Mouse (Mus musculus) urinary bladder, postnatal 10 days (tissue): ENCODE data around the gene Napsa.

Experiments
- DNase-seq: peaks from one replicate; pipeline ENCODE4 v3.0.0; 2022; ENCODE audit warnings: low spot score

Napsa gene

DNA sequence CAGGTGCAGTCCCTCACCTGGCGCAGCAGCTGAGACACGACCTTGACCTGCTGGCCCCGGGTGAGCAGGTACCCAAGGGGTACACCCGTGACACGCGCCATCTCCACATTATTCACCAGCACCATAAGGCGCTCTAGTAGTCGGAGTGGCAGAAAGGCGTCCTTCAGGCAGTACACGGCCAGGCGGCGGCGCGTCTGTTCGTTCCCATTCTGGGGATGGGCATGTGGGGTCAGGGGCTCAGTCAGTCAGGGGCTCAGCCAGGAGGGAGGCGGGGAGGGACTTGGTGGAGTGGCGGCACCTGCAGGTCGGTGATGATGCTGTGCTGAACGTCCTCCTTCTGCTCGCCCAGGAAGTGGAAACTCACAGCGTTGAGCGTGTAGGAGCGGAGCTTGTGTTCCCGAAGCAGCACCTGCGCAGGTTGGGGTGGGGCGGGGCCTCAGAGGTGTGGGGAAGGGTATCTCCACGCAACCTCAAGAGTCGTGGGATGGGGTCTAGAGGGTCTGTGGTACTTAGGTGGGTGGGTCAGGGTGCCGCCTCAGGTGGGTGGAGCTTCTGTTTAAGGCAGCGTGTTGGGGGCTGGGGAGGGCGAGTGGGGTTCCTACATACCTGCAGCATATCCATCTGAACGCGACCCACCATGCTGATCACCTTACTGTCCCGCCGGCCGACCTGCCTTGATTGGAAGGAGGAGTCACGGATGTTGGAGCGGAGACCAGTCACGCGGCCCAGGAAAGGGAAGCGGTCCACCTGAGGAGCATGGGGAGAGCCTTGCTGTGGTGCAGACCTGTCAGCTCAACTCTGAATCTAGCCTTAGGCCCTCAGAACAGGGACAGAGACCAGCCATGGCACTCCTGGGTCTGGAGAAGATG lies 33.2 kb upstream of the Napsa start:
- DNase-seq, result no peak

GRCm38 (mm10) chr7:44542555-44542954 lies 29.6 kb upstream of the Napsa start:
- DNase-seq, result no peak

- no peak for DNase-seq
These were observed 29.1 kb upstream of the Napsa start for GRCm38 (mm10) chr7:44543071-44543470.

DNA sequence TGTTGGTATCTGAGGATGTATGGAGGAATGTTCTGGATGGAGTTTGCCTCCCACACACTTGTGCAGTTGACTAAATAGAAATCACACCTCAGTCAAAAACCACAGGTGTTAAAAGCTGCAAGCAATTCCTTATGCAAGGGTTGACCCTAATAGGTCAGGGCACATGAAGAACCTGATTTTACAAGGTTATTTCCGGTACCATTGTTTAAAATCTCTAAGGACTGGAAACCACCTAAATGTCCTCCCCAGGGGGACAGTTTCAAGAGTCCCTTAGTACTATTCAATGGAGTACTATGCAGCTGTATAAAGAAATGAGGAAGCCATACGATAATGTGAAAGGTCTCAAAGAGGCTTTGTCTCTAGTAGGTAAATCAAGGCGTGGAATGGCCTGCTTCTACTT lies 25.9 kb upstream of the Napsa start:
- no peak for DNase-seq

DNA sequence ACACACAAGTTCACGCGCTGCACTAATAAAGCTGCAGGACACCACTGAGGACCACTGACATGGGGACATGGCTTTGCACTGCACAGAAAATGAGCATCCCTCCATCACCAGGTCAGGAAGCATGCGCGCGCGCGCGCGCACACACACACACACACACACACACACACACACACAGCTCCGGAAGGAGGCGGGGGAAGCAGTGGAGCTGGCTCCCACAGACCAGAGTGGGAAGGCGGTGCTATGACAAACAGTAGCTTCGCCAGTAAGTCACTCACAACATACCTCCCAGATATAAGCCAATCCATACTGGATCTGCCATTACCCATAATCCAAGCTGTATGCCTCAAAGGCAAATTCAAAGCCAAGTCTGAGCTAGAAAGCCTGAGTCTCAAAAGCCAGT lies 25.1 kb upstream of the Napsa start:
- DNase-seq, result no peak

- DNase-seq, result no peak
These were observed 24.5 kb upstream of the Napsa start for GRCm38 (mm10) chr7:44547725-44548124.

DNA sequence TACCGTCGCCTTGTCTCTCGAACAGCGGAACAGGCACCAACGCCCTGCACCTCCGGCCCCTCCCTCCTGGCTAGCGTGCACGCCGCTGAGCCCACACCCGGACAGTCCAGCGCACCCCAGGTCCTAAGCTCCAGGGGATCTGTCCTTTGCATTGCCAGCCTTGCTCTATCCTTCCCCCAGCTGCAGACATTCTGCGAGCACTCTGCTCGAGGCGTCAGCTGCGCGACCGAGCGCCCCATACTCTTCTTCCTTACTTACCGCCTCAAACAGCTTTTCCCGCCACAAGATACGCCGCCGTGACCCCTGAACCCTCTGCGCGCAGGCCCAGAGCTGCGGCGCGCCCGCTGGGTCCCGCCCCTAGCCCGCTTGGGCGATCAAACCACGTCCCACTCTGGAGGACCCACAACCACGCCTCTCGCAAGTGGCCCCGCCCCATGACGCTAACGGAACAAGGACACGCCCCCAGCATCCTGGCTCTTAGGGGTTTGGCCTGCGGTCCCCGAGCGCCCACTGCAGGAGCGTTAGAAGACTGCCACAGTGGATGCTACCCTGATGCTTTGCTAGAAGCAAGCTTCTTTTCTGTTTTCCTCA lies 23.6 kb upstream of the Napsa start, which contains the start of gene Pold1:
Pold1 (minus strand) TSS at position 353 of the 591 bp plus-strand sequence.
- peak; percentile 98 for DNase-seq

GRCm38 (mm10) chr7:44549621-44550408 lies 22.4 kb upstream of the Napsa start:
- no peak for DNase-seq

DNA sequence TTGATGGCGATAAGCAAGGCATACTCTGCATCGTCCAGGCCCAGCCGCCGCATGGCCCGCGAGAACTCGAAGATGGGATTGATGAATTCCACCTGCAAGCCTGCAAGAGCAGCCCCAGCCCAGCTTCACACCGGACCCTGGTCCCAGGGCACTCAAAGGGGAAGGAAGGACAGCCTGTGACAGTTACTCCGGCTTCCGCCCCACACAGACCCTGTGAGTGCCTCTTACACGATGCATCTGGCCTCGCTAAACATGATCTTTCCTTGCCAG lies 21.8 kb upstream of the Napsa start:
- DNase-seq, result no peak

DNA sequence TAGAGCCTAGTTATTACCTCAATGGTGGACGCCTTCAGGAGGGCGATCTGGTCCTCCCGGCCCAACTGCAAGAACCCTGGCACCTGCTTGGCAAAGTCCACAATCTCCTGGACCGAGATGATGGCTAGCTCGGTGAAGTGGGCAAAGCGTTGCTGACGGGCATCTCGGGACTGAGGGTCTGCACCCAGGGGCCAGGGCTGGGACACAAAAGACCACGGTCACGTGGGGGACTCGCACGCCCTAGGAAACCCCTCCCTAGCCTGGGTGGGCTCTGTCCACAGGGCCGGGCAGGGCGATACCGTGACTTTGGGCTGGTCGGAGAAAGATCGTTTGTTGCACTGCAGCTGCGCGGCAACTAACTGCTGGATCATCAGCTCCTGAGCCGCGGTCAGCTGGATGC lies 20.9 kb upstream of the Napsa start:
- DNase-seq, result no peak

- DNase-seq, result no peak
These were observed 20.4 kb upstream of the Napsa start for GRCm38 (mm10) chr7:44551731-44552130.

GRCm38 (mm10) chr7:44552141-44552908 lies 19.9 kb upstream of the Napsa start:
- no peak for DNase-seq

DNA sequence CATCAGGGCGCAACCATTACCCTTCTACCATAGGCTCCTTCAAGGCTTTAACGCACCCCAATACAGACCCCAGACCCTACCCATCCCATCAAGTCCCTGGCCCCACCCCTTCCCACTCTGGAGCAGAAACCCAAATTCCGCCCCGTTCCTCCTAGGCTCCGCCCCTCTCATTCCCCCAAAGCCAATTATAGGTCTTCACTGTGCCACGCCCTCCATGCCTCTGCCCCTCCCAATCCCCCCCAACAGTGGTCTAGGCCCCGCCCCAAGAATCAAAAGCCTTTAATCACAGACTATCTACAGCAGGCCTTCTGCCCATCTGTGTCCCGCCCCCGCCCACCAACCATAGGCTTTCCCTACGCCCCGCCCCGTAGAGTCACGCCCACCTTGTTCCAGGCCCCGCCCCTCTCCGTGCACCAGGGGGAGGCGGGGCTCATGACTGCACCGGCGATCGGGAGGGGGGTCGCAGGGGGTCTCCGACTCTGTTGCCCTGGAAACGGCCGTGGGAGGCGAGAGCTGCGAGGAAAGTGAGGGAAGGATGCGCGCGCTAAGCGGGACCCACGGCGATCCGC lies 18.9 kb upstream of the Napsa start:
- peak; percentile 53 for DNase-seq

DNA sequence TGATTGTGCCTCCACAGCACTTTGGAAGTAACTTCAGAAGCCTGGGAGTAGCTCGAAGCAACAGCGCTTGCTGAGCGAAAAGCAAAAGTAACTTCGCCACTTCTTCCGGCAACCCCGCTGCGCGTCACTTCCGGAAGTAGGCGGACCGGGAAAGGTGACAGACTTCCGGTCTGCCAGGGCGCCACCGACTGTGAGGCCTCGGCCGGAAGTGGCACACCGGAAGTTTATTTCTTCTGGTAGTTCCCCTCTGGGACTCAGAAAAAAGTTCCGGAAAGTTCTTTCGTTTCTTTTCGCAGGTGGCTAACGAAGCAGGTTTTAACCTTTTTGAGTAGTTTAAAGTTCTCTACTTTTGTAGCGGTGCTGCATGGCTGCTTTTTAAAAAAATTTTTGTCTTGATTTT lies 18.4 kb upstream of the Napsa start, which contains the start of gene Nr1h2:
Nr1h2 (minus strand) TSS at position 126 of the 400 bp plus-strand sequence.
- peak; percentile 91 for DNase-seq

DNA sequence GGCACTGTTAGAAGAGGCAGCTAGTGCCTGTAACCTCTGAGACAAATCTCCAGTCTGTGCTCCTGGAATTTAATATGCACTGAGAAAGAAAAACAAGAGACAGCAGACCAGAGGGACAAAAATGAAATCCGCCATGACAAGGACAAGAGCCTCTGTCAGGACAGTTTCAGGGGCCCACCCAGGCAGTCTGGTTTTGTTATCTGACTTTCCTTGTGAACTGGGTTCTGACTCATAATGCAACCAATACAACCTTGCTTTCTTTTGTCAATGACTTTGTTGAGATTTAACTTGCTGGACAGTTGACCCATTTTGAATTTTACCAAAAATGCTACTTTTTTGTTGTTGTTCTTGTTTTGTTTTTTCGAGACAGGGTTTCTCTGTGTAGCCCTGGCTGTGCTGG lies 14.6 kb upstream of the Napsa start:
- DNase-seq, result no peak

- DNase-seq, result no peak
These were observed 11.5 kb upstream of the Napsa start for GRCm38 (mm10) chr7:44560435-44561400.

DNA sequence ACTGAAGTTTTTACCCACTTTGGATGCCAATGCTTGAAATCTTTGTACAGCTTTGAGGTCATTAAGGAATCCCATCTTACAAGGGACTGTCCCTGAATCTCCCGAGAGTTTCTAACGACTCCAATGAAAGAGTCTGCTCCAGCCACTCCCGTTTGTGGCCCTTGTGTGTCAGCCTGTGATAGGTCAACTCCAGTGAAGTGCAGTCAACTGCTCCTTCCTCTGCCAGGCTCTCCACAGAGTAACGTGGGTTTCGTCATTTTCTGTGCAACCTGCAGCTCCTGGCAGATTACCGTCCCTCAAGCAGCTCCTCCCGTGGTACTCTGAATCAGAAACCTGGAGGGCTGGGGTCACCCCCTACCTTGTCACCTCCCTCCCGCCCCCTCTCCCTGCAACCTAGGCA lies 8.9 kb upstream of the Napsa start:
- no peak for DNase-seq

DNA sequence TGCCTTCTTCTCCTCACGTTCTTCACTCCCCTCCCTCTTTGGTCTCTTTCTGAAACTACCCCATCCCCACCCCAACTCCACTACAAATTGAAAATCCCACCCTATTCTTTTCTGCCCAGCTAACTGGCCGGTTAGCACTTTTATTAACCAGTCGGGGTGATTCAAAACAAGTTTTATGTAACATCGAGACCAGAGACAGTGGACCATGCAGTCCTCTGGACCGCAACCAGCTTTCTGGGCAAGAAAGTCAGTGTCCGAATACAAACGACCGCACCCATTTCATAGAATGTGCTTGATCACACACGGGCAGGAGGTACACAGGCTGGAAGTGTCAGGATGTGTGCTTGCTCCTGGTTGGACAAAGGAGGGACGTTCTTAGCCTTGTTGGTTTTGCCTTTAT lies 7.7 kb upstream of the Napsa start:
- DNase-seq, result no peak

GRCm38 (mm10) chr7:44565414-44565813 lies 6.8 kb upstream of the Napsa start:
- DNase-seq, result no peak

GRCm38 (mm10) chr7:44568803-44569202 lies 3.4 kb upstream of the Napsa start:
- no peak for DNase-seq

DNA sequence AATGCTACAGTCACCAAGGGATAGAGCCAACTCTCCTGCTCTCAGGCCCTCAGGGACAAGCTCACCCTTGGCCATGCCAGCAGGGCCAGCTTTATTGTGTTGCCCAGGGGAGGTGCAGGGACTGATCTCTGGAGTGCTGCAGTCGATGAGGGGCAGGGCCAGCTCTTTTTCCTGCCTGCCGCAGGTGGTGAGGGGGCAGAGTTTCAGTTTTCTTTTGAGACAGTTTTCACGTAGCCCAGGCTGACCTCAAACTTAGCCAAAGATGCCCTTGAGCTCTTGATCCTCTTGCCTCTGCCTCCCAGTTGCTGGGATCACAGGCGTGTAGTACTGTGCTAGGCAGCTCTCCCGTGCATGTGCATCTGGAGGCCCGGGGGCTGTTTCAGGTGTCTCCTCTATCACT lies 1.2 kb upstream of the Napsa start:
- no peak for DNase-seq
